Mouse (Mus musculus): ENCODE measurements around the gene Bcl3. TPM values are rescaled to one million over a fixed set of nuclear protein-coding genes. Genes with fewer than 3 reads are reported as not detected.

The Bcl3 gene
- polyA plus RNA-seq, 1 experiment, result 14.4 TPM

DNA sequence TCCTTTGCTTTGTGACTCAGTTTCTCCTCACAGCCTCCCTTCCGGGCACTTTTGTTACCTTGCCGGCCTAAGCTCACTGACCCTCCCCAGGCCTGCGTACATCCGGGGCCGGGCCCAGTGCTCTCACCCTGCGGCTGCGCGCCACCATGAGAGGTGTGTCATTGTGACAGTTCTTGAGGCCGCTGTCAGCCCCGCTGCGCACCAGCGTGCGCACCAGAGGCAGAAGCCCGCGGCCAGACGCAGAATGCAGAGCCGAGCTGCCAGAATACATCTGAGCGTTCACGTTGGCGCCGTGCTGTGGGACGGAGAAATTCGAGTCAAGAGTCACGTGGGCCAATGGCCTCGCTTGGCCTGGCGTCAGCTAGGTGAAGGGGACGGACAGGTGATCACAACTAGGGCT, 13.2 kb downstream of the Bcl3 start:
- H3K4me3 ChIP-seq (ENCODE audit: insufficient read depth, low read depth, low read length), result peak overlapping the region; percentile 53
- H3K27ac ChIP-seq (ENCODE audit: insufficient read depth, low read depth, low read length), result peak overlapping the region; percentile 91
- H3K27me3 ChIP-seq (replicated peaks; ENCODE audit: control insufficient read depth, insufficient read depth, low read length), result no peaks in the 10 kb centered on the region
- 40% methylated on average over 27 of the region's 27 CpGs for WGBS
- peak; percentile 51 for DNase-seq
- H3K4me1 ChIP-seq (ENCODE audit: control insufficient read depth, insufficient read depth, low read length), result no peaks in the 10 kb centered on the region
- no peak for TF ChIP-seq POLR2A (IDR thresholded peaks at IDR 0.05; ENCODE audit: low read depth, low read length)
- TF ChIP-seq CTCF (conservative IDR thresholded peaks at IDR 0.05; ENCODE audit: insufficient read depth, insufficient read length, low read depth, low read length), result no peak
- H3K36me3 ChIP-seq (ENCODE audit: control insufficient read depth, insufficient read depth, low read length), result no peaks in the 10 kb centered on the region

DNA sequence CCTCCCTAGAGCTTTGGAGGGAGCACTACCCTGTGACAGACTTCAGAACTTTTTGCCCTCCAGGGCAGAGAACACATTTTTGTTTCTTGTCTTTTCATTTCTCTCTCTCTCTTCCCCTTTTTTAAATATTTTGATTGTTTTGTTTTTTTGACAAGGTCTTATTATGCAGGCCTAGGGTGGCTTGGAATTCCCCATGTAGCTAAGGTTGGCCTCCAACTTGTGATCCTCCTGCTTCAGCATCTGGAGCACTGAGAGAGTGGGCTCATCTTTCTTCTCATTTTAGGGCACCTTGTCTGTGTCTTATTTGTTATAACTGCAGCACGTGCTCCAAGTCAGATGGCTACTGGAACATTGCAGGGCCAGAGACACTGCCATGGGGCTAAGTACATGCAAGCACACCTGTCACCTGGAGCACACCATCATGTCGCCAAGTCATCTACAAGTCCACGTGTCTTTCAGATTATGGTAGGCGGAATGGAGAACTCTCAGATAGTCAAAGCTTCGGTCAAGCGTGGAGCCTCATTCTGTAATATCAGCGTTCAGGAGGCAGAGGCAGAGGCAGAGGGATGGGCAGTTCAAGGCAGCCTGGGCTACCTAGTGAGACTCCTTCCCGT, 16.1 kb downstream of the Bcl3 start:
- 81% methylated on average over 8 of the region's 8 CpGs for WGBS
- Histone ChIP-seq H3K4me1 (ENCODE audit: control insufficient read depth, insufficient read depth, low read length) (no peaks in the 10 kb centered on the region), H3K4me3 (ENCODE audit: insufficient read depth, low read depth, low read length) (no peak overlapping the region), H3K27me3 (replicated peaks; ENCODE audit: control insufficient read depth, insufficient read depth, low read length) (no peaks in the 10 kb centered on the region), H3K27ac (ENCODE audit: insufficient read depth, low read depth, low read length) (no peak overlapping the region), H3K36me3 (ENCODE audit: control insufficient read depth, insufficient read depth, low read length) (no peaks in the 10 kb centered on the region)
- TF ChIP-seq CTCF (conservative IDR thresholded peaks at IDR 0.05; ENCODE audit: insufficient read depth, insufficient read length, low read depth, low read length) (no peak), POLR2A (IDR thresholded peaks at IDR 0.05; ENCODE audit: low read depth, low read length) (no peak)
- DNase-seq, result no peak

GRCm38 (mm10) chr7:19802995-19803394, 19.6 kb downstream of the Bcl3 start:
- peak; percentile 97 for TF ChIP-seq CTCF (conservative IDR thresholded peaks at IDR 0.05; ENCODE audit: insufficient read depth, insufficient read length, low read depth, low read length)
- no peak for TF ChIP-seq POLR2A (IDR thresholded peaks at IDR 0.05; ENCODE audit: low read depth, low read length)
- peak; percentile 78 for DNase-seq

GRCm38 (mm10) chr7:19800764-19801163, 21.8 kb downstream of the Bcl3 start:
- Histone ChIP-seq H3K4me1 (ENCODE audit: control insufficient read depth, insufficient read depth, low read length) (no peaks in the 10 kb centered on the region; the same call in 1 of the 2 replicates), H3K4me3 (ENCODE audit: insufficient read depth, low read depth, low read length) (no peak overlapping the region), H3K36me3 (ENCODE audit: control insufficient read depth, insufficient read depth, low read length) (no peaks in the 10 kb centered on the region), H3K27ac (ENCODE audit: insufficient read depth, low read depth, low read length) (no peak overlapping the region), H3K27me3 (replicated peaks; ENCODE audit: control insufficient read depth, insufficient read depth, low read length) (no peaks in the 10 kb centered on the region)
- DNase-seq, result peak; percentile 81
- TF ChIP-seq CTCF (conservative IDR thresholded peaks at IDR 0.05; ENCODE audit: insufficient read depth, insufficient read length, low read depth, low read length), result peak; percentile 87
- TF ChIP-seq POLR2A (IDR thresholded peaks at IDR 0.05; ENCODE audit: low read depth, low read length), result no peak
- WGBS, result 32% methylated on average over 2 of the region's 2 CpGs

More at GRCm38 (mm10) chr7:19802995-19803394, 19.6 kb downstream of the Bcl3 start:
- Histone ChIP-seq H3K4me1 (ENCODE audit: control insufficient read depth, insufficient read depth, low read length) (no peaks in the 10 kb centered on the region), H3K36me3 (ENCODE audit: control insufficient read depth, insufficient read depth, low read length) (no peaks in the 10 kb centered on the region), H3K27me3 (replicated peaks; ENCODE audit: control insufficient read depth, insufficient read depth, low read length) (no peaks in the 10 kb centered on the region), H3K27ac (ENCODE audit: insufficient read depth, low read depth, low read length) (no peak overlapping the region), H3K4me3 (ENCODE audit: insufficient read depth, low read depth, low read length) (no peak overlapping the region)
- WGBS, result 15% methylated on average over 7 of the region's 7 CpGs

- H3K27me3 ChIP-seq (replicated peaks; ENCODE audit: control insufficient read depth, insufficient read depth, low read length), result no peaks in the 10 kb centered on the region
- WGBS, result 2% methylated on average over 32 of the region's 32 CpGs
- peak within 1 kb of the TSS; percentile 67 for H3K4me3 ChIP-seq (ENCODE audit: insufficient read depth, low read depth, low read length)
- DNase-seq, result peak; percentile 94
- H3K36me3 ChIP-seq (ENCODE audit: control insufficient read depth, insufficient read depth, low read length), result no peaks in the 10 kb centered on the region; the same call in 1 of the 2 replicates
- H3K4me1 ChIP-seq (ENCODE audit: control insufficient read depth, insufficient read depth, low read length), result peaks cover 10% of the 10 kb centered on the region; the same call in 1 of the 2 replicates
- TF ChIP-seq POLR2A (IDR thresholded peaks at IDR 0.05; ENCODE audit: low read depth, low read length) (peak; percentile 17), CTCF (conservative IDR thresholded peaks at IDR 0.05; ENCODE audit: insufficient read depth, insufficient read length, low read depth, low read length) (peak; percentile 91)
- peak within 1 kb of the TSS; percentile 94 for H3K27ac ChIP-seq (ENCODE audit: insufficient read depth, low read depth, low read length)
Observed at GRCm38 (mm10) chr7:19796697-19797588, 25.6 kb downstream of the Bcl3 start, which contains the start of gene Cblc. Gene Cblc (minus strand): TSS chr7:19796809.

- Histone ChIP-seq H3K4me3 (ENCODE audit: insufficient read depth, low read depth, low read length) (peak overlapping the region; percentile 67), H3K27me3 (replicated peaks; ENCODE audit: control insufficient read depth, insufficient read depth, low read length) (no peaks in the 10 kb centered on the region), H3K27ac (ENCODE audit: insufficient read depth, low read depth, low read length) (peak overlapping the region; percentile 74), H3K36me3 (ENCODE audit: control insufficient read depth, insufficient read depth, low read length) (no peaks in the 10 kb centered on the region; the same call in 1 of the 2 replicates), H3K4me1 (ENCODE audit: control insufficient read depth, insufficient read depth, low read length) (peaks cover 11% of the 10 kb centered on the region; the same call in 1 of the 2 replicates)
- peak; percentile 42 for DNase-seq
- whole genome bisulfite sequencing, result 16% methylated on average over 18 of the region's 18 CpGs
- TF ChIP-seq CTCF (conservative IDR thresholded peaks at IDR 0.05; ENCODE audit: insufficient read depth, insufficient read length, low read depth, low read length) (no peak), POLR2A (IDR thresholded peaks at IDR 0.05; ENCODE audit: low read depth, low read length) (no peak)
Observed at GRCm38 (mm10) chr7:19796254-19796653, 26.3 kb downstream of the Bcl3 start.

- Histone ChIP-seq H3K36me3 (ENCODE audit: control insufficient read depth, insufficient read depth, low read length) (no peaks in the 10 kb centered on the region; the same call in 1 of the 2 replicates), H3K4me3 (ENCODE audit: insufficient read depth, low read depth, low read length) (no peak overlapping the region), H3K27me3 (replicated peaks; ENCODE audit: control insufficient read depth, insufficient read depth, low read length) (no peaks in the 10 kb centered on the region), H3K4me1 (ENCODE audit: control insufficient read depth, insufficient read depth, low read length) (peaks cover 11% of the 10 kb centered on the region; the same call in 1 of the 2 replicates), H3K27ac (ENCODE audit: insufficient read depth, low read depth, low read length) (no peak overlapping the region)
- no peak for TF ChIP-seq CTCF (conservative IDR thresholded peaks at IDR 0.05; ENCODE audit: insufficient read depth, insufficient read length, low read depth, low read length)
- 58% methylated on average over 2 of the region's 2 CpGs for WGBS
- peak; percentile 57 for DNase-seq
Observed at GRCm38 (mm10) chr7:19795236-19795635, 27.3 kb downstream of the Bcl3 start.

Data from kidney, adult 2 months (tissue).